Mouse (Mus musculus): Measurements from ENCODE around the gene Prkn. TPM values are rescaled to one million over a fixed set of nuclear protein-coding genes. Genes with fewer than 3 reads are reported as not detected.
A peak's percentile ranks its signal among the peaks of the same experiment; 100 is the strongest.
"Not testable (repeated sequence)": the region's sequence is repeated elsewhere in the genome, so short reads cannot be mapped to it uniquely, and the experiment has no call there.

Gene Prkn
- polyA plus RNA-seq, 1 experiment, result 16.7 TPM

- TF ChIP-seq POLR2A (IDR thresholded peaks at IDR 0.05; ENCODE audit: borderline replicate concordance, insufficient read depth, low read length) (no peak), CTCF (IDR thresholded peaks at IDR 0.05; ENCODE audit: borderline replicate concordance, insufficient read depth, low read depth, low read length) (no peak)
- no peak overlapping the region for H3K4me3 ChIP-seq (replicated peaks; ENCODE audit: insufficient read depth, low read depth, low read length)
- peaks cover 2% of the 10 kb centered on the region for H3K4me1 ChIP-seq (ENCODE audit: control insufficient read depth, insufficient read depth, low read length)
- peak; percentile 21 to 49 for DNase-seq
- H3K27ac ChIP-seq (ENCODE audit: insufficient read depth, low read length), result no peak overlapping the region
- 41% methylated on average over 2 of the region's 2 CpGs for WGBS
- H3K27me3 ChIP-seq (ENCODE audit: control insufficient read depth, insufficient read depth, low read length), result no peaks in the 10 kb centered on the region
Measured at GRCm38 (mm10) chr17:11190306-11190705, 350.1 kb downstream of the Prkn start.

GRCm38 (mm10) chr17:11198134-11198533 lies 357.9 kb downstream of the Prkn start:
- Histone ChIP-seq H3K4me3 (replicated peaks; ENCODE audit: insufficient read depth, low read depth, low read length) (no peak overlapping the region), H3K27me3 (ENCODE audit: control insufficient read depth, insufficient read depth, low read length) (no peaks in the 10 kb centered on the region), H3K4me1 (ENCODE audit: control insufficient read depth, insufficient read depth, low read length) (no peaks in the 10 kb centered on the region), H3K27ac (ENCODE audit: insufficient read depth, low read length) (no peak overlapping the region)
- 79% methylated on average over 2 of the region's 2 CpGs for WGBS
- no peak for DNase-seq
- no peak for TF ChIP-seq POLR2A (IDR thresholded peaks at IDR 0.05; ENCODE audit: borderline replicate concordance, insufficient read depth, low read length)
- TF ChIP-seq CTCF (IDR thresholded peaks at IDR 0.05; ENCODE audit: borderline replicate concordance, insufficient read depth, low read depth, low read length), result no peak

GRCm38 (mm10) chr17:11209063-11209462 lies 368.9 kb downstream of the Prkn start:
- peak in 1 of 2 experiments; percentile 39 for DNase-seq
- not testable (repeated sequence) for H3K27me3 ChIP-seq (ENCODE audit: control insufficient read depth, insufficient read depth, low read length); H3K27ac ChIP-seq (ENCODE audit: insufficient read depth, low read length); H3K4me3 ChIP-seq (replicated peaks; ENCODE audit: insufficient read depth, low read depth, low read length); H3K4me1 ChIP-seq (ENCODE audit: control insufficient read depth, insufficient read depth, low read length)
- WGBS, result 51% methylated on average over 4 of the region's 4 CpGs

- TF ChIP-seq POLR2A (IDR thresholded peaks at IDR 0.05; ENCODE audit: borderline replicate concordance, insufficient read depth, low read length) (no peak), CTCF (IDR thresholded peaks at IDR 0.05; ENCODE audit: borderline replicate concordance, insufficient read depth, low read depth, low read length) (no peak)
- Histone ChIP-seq H3K27me3 (ENCODE audit: control insufficient read depth, insufficient read depth, low read length) (no peaks in the 10 kb centered on the region), H3K4me1 (ENCODE audit: control insufficient read depth, insufficient read depth, low read length) (peaks cover 7% of the 10 kb centered on the region), H3K27ac (ENCODE audit: insufficient read depth, low read length) (no peak overlapping the region; the same call in 1 of the 2 replicates), H3K4me3 (replicated peaks; ENCODE audit: insufficient read depth, low read depth, low read length) (no peak overlapping the region)
- 90% methylated on average over 11 of the region's 11 CpGs for WGBS
- no peak for DNase-seq
Measured at GRCm38 (mm10) chr17:11211006-11211405, 370.8 kb downstream of the Prkn start.

- TF ChIP-seq POLR2A (IDR thresholded peaks at IDR 0.05; ENCODE audit: borderline replicate concordance, insufficient read depth, low read length), result no peak
- Histone ChIP-seq H3K4me1 (ENCODE audit: control insufficient read depth, insufficient read depth, low read length) (peaks cover 7% of the 10 kb centered on the region), H3K27me3 (ENCODE audit: control insufficient read depth, insufficient read depth, low read length) (no peaks in the 10 kb centered on the region), H3K4me3 (replicated peaks; ENCODE audit: insufficient read depth, low read depth, low read length) (no peak overlapping the region), H3K27ac (ENCODE audit: insufficient read depth, low read length) (no peak overlapping the region)
- DNase-seq, result peak in 1 of 2 experiments; percentile 43
- 58% methylated on average over 4 of the region's 4 CpGs for WGBS
Measured at GRCm38 (mm10) chr17:11211591-11211990, 371.4 kb downstream of the Prkn start.

DNA sequence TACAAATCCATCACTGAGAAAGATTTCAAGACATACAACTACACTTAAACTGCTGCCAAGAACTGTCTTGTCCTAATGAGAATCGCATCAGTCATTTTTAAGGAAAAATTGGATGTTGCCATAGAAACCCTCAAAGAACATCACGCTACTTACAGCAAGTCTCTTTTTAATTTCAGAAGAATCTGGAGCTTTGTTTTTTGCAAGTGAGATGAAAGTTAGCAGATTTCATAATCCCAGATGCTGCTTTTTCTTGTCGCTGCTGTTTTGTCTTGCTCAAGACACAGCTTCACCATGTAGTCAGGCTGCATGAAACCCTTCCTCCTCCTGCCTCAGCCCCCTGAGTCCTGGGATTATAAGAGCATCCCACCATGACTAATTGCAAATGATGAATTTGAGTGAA lies 373.5 kb downstream of the Prkn start:
- TF ChIP-seq POLR2A (IDR thresholded peaks at IDR 0.05; ENCODE audit: borderline replicate concordance, insufficient read depth, low read length) (no peak), CTCF (IDR thresholded peaks at IDR 0.05; ENCODE audit: borderline replicate concordance, insufficient read depth, low read depth, low read length) (no peak)
- Histone ChIP-seq H3K27ac (ENCODE audit: insufficient read depth, low read length) (no peak overlapping the region), H3K4me3 (replicated peaks; ENCODE audit: insufficient read depth, low read depth, low read length) (no peak overlapping the region), H3K4me1 (ENCODE audit: control insufficient read depth, insufficient read depth, low read length) (peaks cover 7% of the 10 kb centered on the region; the same call in 1 of the 2 replicates), H3K27me3 (ENCODE audit: control insufficient read depth, insufficient read depth, low read length) (no peaks in the 10 kb centered on the region)
- 86% methylated on average over 3 of the region's 3 CpGs for WGBS
- no peak for DNase-seq

- DNase-seq, result no peak
- H3K27ac ChIP-seq (ENCODE audit: insufficient read depth, low read length), result no peak overlapping the region
- peaks cover 5% of the 10 kb centered on the region for H3K4me1 ChIP-seq (ENCODE audit: control insufficient read depth, insufficient read depth, low read length)
- H3K27me3 ChIP-seq (ENCODE audit: control insufficient read depth, insufficient read depth, low read length), result no peaks in the 10 kb centered on the region
- WGBS, result 89% methylated on average over 4 of the region's 4 CpGs
- no peak for TF ChIP-seq CTCF (IDR thresholded peaks at IDR 0.05; ENCODE audit: borderline replicate concordance, insufficient read depth, low read depth, low read length)
- no peak for TF ChIP-seq POLR2A (IDR thresholded peaks at IDR 0.05; ENCODE audit: borderline replicate concordance, insufficient read depth, low read length)
- no peak overlapping the region for H3K4me3 ChIP-seq (replicated peaks; ENCODE audit: insufficient read depth, low read depth, low read length)
Measured at GRCm38 (mm10) chr17:11229011-11229410, 388.8 kb downstream of the Prkn start.

GRCm38 (mm10) chr17:11229426-11229825 lies 389.2 kb downstream of the Prkn start:
- TF ChIP-seq POLR2A (IDR thresholded peaks at IDR 0.05; ENCODE audit: borderline replicate concordance, insufficient read depth, low read length) (no peak), CTCF (IDR thresholded peaks at IDR 0.05; ENCODE audit: borderline replicate concordance, insufficient read depth, low read depth, low read length) (no peak)
- Histone ChIP-seq H3K4me1 (ENCODE audit: control insufficient read depth, insufficient read depth, low read length) (peaks cover 5% of the 10 kb centered on the region), H3K4me3 (replicated peaks; ENCODE audit: insufficient read depth, low read depth, low read length) (no peak overlapping the region), H3K27ac (ENCODE audit: insufficient read depth, low read length) (no peak overlapping the region), H3K27me3 (ENCODE audit: control insufficient read depth, insufficient read depth, low read length) (no peaks in the 10 kb centered on the region)
- 82% methylated on average over 1 of the region's 1 CpGs for WGBS
- no peak for DNase-seq

Measured in cerebellum, adult 2 months (tissue).